Mouse (Mus musculus): ENCODE measurements around the gene Aplnr. TPM values are rescaled to one million over a fixed set of nuclear protein-coding genes. Genes with fewer than 3 reads are reported as not detected.

The Aplnr gene
- polyA plus RNA-seq, 1 experiment from 2014 or later = 64.8 TPM

Other genes with a start within 250 kb of the Aplnr start
- 1.1 and 2.0 TPM in 2 replicates for gene Rtn4rl2, start 249.5 kb upstream of the Aplnr start, polyA plus RNA-seq (2015; fragmentation: Nextera tagmentation; extraction: Ambion mirVana)
- 31.3 and 31.7 TPM in 2 replicates for gene Slc43a3, start 199.6 kb upstream of the Aplnr start, polyA plus RNA-seq (2015; fragmentation: Nextera tagmentation; extraction: Ambion mirVana)
- not detected in 2 replicates for gene Prg2, start 155.8 kb upstream of the Aplnr start, polyA plus RNA-seq (2015; fragmentation: Nextera tagmentation; extraction: Ambion mirVana)
- gene Prg3, start 148.0 kb upstream of the Aplnr start, polyA plus RNA-seq (2015; fragmentation: Nextera tagmentation; extraction: Ambion mirVana) = not detected in 2 replicates
- gene Ssrp1, start 99.0 kb upstream of the Aplnr start, polyA plus RNA-seq (2015; fragmentation: Nextera tagmentation; extraction: Ambion mirVana) = 236 and 250 TPM in 2 replicates
- gene P2rx3, start 98.8 kb upstream of the Aplnr start, polyA plus RNA-seq (2015; fragmentation: Nextera tagmentation; extraction: Ambion mirVana) = 1.2 and 1.7 TPM in 2 replicates
- 63.8 and 68.0 TPM in 2 replicates for gene Tnks1bp1, start 88.2 kb upstream of the Aplnr start, polyA plus RNA-seq (2015; fragmentation: Nextera tagmentation; extraction: Ambion mirVana)
- gene Lrrc55, start 61.0 kb downstream of the Aplnr start, polyA plus RNA-seq (2015; fragmentation: Nextera tagmentation; extraction: Ambion mirVana) = 0.79 and 1.0 TPM in 2 replicates
- 0.37 TPM in 1 of 2 replicates, not detected in the other for gene Olfr987, start 203.1 kb downstream of the Aplnr start, polyA plus RNA-seq (2015; fragmentation: Nextera tagmentation; extraction: Ambion mirVana)
- not detected in 2 replicates for gene Olfr988, start 227.0 kb downstream of the Aplnr start, polyA plus RNA-seq (2015; fragmentation: Nextera tagmentation; extraction: Ambion mirVana)